Mouse (Mus musculus) cerebellum, adult 2 months (tissue): ENCODE measurements at regions not wholly inside any gene's neighbourhood (a gene's known extent, or its start where the extent isn't known, plus 50 kb on each side); places are given as distances from the start of the nearest gene placed in this dataset.

Experiments used
- CTCF ChIP-seq: fragments of 200-500 bp; IDR thresholded peaks from 2 replicates; pipeline ENCODE4 v1.5.1; 2011; ENCODE audit warnings: low read depth, mild to moderate bottlenecking, control low read depth, low read length, moderate library complexity, borderline replicate concordance; ENCODE audit not compliant: insufficient read depth
- POLR2A ChIP-seq: fragments of 200-500 bp; IDR thresholded peaks from 2 replicates; pipeline ENCODE4 v1.6.1; 2011; ENCODE audit warnings: low read length, control low read depth, borderline replicate concordance; ENCODE audit not compliant: insufficient read depth

GRCm38 (mm10) chr1:184487409-184487808, 245.0 kb downstream of the Hlx start:
- TF ChIP-seq CTCF (no peak), POLR2A (no peak)
